Mouse (Mus musculus) G1E (cell line): Measurements from ENCODE around the gene Slc25a30.

Experiments used
- CTCF ChIP-seq: IDR thresholded peaks from 2 replicates; pipeline ENCODE4 v1.5.1; 2012; ENCODE audit warnings: low read depth, low read length, inconsistent platforms, mixed read lengths
- GATA1 ChIP-seq: IDR thresholded peaks from 2 replicates; pipeline ENCODE4 v1.6.1; 2012; ENCODE audit warnings: borderline replicate concordance, low read length, inconsistent platforms, mixed read lengths
- GATA2 ChIP-seq: IDR thresholded peaks from 2 replicates; pipeline ENCODE4 v1.6.1; 2012; ENCODE audit warnings: low read depth, low read length, inconsistent platforms, borderline replicate concordance
- POLR2AphosphoS5 ChIP-seq: IDR thresholded peaks from 2 replicates; pipeline ENCODE4 v1.6.1; 2012; ENCODE audit warnings: low read depth, low read length, inconsistent platforms; ENCODE audit not compliant: insufficient replicate concordance
- TAL1 ChIP-seq: conservative IDR thresholded peaks from 2 replicates; pipeline ENCODE4 v1.6.1; 2012; ENCODE audit warnings: low read depth, low read length, inconsistent platforms, mixed read lengths

- TF ChIP-seq CTCF = no peak
- no peak for TF ChIP-seq GATA1
- no peak for TF ChIP-seq TAL1
- no peak for TF ChIP-seq POLR2AphosphoS5
- no peak for TF ChIP-seq GATA2
These were observed 29.9 kb downstream of the Slc25a30 start for GRCm38 (mm10) chr14:75756971-75757370.
